Mouse (Mus musculus) CD4-positive, CD25-positive, alpha-beta regulatory T cell, adult 2 months (primary cell): ENCODE data around the gene Actg1.
A peak's percentile ranks its signal among the peaks of the same experiment; 100 is the strongest.
"Not testable (repeated sequence)": the region's sequence is repeated elsewhere in the genome, so short reads cannot be mapped to it uniquely, and the experiment has no call there.

ENCODE experiments used
- DNase-seq: peaks from one replicate; pipeline ENCODE4 v3.0.0-alpha.2; 2012; ENCODE audit warnings: low read depth, low spot score

Gene Actg1

DNA sequence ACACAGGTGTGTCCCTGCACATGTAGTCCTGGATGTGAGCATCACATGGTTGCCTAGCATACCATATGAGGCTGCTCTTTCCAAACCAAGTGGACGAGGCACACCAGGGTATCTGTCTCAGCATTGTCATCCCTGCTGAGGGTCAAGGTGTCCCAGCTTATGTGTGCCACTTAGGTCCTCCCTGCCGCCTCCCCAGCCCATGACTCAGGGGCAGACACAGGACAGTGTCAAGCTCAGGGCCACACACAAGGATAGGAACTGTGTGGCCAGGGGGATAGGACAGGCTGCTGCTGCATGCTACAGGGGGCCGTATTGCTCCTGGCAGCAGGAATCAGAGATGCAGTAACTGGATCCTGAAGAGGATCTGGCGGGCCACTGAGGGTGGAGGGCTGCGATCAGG is 12.4 kb upstream of the Actg1 start:
- DNase-seq, result no peak

DNA sequence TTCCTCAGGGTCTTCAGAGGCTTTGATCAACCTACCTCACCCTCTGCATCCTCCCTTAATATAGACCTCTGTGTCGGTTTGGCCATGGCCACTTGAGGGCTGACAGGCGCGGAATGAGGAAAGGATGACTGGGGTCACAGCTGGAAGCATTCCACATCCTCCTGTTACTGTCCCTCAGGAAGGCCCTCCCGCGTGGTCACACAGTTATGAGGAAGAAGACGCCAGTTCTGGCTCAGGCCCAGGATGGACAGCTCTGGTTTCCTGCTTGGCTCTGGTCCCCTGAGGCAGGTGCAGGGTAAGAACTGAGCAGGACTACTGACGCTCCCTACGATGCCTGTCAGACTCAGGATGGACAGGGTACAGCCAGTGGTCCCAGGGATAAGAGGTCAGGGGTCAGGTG is 11.7 kb upstream of the Actg1 start:
- no peak for DNase-seq

DNA sequence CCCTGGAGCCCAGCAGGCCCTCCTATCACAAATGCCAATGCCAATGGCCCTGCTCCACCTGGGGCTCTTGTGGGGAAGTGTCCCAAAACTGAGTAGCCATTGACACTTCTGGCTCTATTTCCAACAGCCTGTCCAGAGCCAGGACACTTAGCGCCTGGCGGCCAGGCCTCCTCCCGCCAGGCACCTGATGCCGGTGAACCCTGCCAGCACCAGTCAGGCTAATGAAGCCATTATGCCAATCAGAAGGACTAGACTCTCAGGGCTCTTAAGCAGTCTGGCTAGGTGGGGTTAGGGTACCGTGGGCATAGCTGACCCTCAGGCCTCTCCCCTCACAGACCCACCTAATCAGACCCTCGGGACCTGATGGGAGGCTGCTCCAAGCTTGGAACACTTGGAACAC is 11.0 kb upstream of the Actg1 start:
- DNase-seq, result no peak

DNA sequence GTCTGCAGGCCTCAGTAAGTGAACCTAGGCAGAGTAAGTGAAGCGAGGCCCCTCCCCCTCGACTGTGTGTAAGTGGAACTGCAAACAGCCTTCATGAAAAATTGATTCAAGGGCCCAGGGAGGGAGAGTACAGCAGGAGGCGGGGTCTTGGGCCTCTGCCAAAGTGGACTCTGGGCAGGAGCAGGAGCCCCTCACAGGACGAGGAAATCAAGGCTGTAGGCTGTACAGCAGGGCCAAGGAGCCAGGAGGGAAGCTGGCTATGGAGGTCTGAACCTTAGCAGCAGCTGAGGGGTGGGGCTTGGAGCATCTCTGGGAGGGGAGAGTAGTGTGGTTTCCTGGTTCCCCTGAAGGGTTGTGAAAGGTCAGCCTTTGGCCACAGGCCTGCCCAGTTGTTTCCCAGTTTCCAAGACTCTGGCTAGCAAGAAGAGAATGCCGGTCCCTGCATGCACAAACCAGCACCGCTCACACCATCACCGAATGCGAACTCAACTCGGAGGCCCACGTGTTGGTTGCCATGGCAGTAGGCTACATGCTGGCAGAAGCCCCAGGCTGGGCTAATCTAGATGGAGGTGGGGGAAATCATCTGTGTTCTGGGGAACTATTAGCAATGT is 9.6 kb upstream of the Actg1 start:
- DNase-seq, result no peak

DNA sequence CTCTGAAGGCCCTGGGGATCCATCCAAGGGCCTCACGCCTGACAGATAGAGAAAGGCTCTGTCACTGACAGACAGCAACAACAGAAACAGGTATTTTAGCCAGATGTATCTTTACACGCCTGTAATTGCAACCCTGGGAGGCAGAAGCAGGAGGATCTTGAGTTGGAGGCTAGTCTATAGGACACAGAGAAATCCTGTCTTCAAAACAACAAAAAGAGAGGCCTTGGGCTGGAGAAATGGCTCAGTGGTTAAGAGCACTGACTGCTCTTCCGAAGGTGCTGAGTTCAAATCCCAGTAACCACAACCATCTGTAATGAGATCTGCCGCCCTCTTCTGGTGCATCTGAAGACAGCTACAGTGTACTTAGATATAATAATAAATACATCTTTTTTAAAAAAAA is 8.6 kb upstream of the Actg1 start:
- DNase-seq, result no peak

DNA sequence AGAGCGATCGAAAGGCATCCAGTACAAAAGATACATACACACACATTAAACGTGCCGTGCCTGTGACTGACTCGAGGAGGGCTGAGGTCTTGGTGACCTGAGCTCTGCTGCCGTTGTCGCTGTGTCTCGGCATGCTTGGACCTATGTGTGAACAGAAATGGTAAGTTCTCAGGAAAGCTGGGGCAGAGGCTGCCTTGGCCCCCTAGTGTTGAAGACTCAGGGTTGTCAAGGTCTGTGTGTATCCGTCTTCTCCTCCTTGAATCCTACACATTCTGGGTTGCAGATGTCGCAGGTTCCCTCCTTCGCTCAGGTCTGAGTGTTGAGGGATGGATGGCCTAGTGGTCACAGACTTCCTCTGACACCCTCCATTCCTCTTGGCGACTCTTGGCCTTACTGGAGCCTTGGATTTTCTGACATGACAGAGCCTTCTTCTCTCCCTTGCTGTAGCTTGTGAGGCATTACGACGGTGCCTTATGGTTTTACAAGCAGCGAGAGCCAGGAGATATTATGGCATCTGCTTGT is 8.0 kb upstream of the Actg1 start:
- DNase-seq, result no peak

DNA sequence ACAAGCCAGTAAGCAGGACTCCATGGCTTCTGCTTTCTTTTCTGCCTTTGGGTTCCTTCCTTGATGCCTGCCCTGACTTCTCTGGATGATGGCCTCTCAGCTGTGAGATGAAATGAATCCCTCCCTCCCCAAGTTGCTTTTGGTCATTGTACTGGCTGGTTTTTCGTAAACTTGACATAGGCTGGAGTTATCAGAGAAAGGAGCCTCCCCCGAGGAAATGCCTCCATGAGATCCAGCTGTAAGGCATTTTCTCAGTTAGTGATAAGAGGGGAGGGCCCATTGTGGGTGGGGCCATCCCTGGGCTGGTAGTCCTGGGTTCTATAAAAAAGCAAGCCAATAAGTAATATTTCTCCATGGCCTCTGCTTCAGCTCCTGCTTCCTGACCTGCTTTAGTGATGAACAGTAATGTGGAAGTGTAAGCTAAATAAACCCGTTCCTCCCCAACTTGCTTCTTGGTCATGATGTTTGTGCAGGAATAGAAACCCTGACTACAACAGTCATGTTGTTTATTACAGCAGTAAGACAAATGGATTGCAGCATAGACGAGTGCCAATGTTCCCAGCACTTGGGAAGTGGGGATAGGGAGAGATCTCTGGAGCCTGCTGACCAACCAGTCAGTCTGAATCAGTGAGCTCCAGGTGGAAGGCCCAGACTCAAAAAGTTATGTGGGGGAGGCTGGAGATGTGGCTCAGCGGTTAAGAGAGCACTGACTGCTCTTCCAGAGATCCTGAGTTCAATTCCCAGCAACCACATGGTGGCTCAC is 7.1 kb upstream of the Actg1 start:
- DNase-seq, result no peak

DNA sequence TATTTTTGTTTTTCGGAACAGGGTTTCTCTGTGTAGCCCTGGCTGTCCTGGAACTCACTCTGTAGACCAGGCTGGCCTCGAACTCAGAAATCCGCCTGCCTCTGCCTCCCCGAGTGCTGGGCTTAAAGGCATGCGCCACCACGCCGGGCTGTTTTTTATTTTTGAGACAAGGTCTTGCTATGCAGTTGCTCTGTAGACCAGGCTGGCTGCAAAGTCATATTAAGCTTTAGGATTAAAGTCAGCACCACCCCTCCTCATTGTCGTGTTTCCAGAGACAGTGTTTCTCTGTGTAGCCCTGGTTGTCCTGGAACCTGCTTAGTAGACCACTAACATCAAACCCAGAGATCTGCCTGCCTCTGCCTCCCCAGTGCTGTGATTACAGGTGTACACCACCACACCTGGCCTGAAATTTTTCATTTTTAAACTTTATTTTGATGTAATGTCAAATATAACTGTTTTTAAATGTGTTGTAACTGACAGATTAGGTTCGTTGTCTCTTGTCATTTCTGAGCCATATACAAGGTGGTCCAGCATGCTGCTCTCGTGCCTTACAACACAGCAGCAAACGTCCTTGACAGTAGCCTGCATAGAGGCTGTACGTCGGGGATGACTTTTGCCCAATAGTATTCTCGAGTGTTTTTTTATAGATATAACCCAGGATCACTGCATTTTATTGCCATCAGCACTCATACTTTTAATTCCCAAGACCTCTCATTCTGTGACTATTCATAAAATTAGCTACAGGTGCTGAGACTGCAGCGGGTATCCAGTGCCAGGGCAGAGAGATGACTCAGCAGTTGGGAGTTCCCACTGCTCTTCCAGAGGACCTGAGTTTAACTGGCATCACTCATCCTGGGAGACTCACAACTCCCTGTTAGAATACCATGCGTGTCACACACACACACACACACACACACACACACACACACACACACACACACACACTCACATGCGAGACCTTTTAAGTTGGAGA is 6.2 kb upstream of the Actg1 start:
- no peak for DNase-seq

DNA sequence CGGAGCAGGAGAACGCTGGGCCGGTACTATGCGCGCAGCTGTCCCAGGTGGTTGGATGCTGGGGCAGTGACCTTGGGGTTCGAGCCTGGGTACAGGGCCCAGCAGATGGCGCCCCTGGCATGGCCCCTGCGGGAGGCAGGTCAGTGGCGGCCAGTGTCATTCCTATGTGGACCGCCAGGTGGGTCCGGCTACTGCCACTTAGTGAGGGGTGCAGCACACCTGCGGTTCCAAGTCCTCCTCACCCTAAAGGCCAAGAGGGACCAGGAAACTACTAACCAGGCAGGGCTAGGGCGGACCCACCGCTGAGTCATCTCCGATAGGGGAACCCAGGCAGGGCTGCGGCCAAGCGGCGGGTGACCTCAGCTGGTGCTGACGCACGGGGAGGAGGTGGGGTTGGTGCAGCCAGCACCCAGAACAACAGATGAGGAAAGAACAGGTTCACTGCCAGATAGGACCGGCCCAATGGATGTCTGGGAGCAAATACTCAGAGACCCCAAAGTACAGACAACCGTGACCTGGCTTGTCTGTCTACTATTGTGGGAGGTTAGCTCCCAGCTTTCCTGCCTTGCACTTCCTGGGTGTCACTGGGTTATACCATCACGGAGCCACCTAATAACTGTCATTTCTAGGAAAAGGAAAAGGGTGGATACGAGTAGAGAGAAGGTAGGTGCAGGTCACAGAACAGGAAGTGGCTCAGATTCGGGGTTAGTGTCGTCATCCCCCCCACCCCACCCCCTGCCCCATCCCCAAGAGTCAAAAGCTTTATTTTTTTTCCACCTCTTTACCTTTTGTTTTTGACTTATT is 5.4 kb upstream of the Actg1 start:
- peak; percentile 90 for DNase-seq

DNA sequence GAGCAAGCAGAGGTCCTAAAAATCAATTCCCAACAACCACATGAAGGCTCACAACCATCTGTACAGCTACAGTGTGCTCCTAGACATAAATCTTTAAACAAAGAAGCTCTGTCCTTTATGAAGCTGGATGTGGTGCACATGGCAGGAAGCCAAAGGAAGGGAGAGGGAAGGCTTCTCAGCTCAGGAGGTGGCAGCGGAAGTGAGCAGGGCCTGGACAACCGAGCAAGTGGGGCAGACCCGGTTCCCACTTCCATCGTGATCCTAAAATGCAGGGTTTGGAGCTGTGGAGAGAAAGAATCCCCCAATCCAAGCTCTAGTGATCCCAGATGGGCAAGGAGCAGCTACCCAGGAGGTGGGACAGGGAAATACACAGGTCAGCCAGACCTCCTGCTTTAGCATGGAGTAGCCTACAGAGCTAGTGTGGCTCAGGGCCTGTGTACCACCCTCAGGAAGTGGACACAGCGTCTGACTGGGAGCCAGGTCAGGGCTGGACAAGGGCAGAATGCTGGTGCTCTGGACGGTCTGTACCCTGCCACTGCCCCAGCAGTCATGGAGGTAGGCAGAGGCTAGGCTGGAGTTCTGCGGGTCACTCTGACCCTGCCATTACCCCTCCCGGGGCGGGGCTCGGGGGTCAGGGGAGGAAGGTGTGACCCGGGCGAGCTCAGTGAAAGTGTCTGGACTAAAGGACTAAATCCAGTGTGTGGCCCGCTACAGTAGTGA is 4.4 kb upstream of the Actg1 start:
- no peak for DNase-seq

DNA sequence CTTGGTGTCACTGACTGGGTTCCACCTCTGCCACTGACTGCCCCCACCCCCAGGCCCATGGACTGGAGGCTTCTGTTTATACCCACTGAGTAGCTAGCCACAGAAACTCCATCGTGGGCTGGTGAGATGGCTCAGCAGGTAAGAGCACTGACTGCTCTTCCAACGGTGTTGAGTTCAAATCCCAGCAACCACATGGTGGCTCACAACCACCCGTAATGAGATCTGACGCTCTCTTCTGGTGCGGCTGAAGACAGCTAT is 3.7 kb upstream of the Actg1 start:
- DNase-seq, result not testable (repeated sequence)

DNA sequence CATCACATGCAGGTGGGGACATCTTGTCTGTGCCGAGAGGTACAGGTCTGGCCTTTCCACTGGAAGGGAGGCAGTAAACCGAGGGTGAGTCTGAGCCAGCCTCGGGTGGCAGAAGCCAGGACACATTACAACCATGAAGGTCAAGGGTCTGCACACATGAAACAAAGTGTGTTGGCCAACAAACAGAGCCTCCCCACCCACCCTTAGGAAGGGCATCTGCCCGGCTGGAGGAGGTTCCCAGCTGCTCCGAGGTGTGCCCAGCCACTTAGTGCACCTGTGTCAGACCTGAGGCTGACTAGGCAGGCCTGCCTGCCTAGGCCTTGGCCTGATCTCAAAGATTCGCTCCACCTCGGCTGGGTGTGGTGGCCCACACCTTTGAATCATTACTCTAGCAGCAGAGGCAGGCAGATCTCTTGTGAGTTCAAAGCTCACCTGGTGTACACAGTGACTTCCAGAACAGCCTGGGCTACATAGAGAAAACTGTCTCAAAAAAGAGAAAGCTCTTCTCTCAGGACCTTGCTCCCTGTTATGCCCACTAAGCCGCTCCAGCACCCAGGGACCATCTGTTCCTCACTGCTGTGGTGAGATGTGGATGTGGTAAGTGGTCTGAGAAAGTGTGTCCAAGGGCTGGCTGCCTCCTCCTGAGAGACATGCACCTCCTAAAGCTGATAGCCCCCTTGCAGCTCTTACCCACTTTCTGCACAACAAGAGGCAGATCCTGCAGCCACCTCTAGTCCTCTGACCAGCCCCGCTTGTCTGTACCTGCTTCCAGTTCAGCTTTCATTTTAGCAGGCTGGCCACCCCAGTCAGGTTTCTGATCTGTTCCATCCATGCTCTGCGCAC is 3.1 kb upstream of the Actg1 start:
- DNase-seq, result no peak

DNA sequence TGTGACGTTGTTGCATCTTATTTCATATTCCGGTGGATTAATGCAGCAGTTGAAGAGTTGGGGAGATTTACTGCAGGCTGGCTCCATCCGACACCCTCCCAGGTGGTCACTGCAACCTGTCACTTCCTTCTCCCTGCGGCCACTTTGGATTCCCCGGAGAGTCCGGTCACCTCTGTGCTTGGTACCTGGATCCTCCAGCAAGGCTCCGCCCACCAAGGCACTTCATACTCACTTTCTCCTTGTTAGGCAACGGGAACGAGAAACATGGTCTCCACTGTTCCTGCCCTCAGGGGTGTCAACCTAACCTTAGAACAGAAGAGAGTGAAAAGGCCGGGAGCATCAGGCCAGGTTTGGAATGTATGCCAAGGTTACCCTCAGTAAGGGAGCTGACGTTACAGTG is 2.4 kb upstream of the Actg1 start:
- no peak for DNase-seq

DNA sequence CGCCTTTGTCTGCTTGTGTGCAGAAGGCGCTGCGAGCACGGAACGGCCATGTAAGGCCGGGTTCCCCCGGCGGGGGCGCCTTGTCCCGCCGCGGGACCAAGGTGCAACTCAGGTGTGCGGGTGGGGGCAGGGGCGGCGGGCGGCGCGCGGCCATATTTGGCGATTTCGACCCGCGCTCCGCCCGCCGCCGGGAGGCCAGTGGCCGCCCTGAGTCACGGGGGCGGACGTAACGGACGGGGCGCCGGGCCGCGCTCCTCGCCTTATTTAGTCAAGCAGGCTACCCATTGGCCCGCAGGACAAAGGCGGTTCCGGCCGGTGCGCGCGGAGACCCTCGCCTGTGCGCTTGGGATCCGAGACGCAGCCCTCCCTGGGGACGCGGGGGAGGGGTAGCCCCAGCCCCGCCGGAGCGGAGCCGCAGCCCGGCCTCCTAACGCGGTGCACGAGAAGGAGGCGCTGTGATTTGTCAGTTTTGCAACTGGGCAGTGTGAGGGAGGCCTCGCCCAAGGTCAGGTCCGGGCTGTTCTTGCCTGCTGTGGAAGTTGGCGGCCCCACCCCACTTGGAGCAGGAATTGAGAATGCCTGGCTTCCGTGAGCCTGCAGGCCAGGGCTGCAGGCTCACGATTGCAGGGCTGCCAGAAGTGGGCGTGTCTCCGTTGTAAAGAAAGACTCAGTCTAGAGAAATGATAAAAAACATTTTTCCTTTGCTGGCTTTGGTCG is 1.8 kb upstream of the Actg1 start:
- DNase-seq, result peak; percentile 86

DNA sequence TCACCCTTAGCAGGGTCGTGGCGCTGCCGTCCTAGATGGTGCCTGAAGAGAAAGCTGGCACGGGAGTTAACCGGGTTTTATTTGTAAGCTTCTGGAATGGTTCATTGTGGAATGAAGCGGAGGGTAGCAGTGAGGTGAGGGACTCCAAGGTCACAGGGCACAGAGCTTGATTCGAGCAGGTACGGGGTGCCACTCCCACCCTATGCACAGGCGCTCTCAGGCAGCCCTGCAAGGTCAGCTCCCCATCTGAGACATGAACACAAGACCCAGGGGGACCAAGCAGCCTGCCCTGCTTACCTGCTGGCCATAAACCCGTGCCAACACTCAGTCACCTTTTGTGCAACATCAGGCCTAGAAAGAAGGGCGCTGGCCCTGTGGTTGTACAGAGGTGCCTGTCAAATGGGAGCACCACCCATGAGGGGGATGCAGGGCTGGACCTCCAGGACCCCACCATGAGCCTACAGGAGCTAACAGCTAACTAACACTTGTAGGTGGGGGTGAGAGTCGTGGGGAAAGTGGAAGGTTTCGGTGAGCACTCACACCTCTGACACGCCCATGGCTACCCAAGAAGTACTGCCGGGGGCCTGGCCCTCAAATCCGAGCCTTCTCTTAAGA is 1.1 kb upstream of the Actg1 start:
- DNase-seq, result peak; percentile 60

DNA sequence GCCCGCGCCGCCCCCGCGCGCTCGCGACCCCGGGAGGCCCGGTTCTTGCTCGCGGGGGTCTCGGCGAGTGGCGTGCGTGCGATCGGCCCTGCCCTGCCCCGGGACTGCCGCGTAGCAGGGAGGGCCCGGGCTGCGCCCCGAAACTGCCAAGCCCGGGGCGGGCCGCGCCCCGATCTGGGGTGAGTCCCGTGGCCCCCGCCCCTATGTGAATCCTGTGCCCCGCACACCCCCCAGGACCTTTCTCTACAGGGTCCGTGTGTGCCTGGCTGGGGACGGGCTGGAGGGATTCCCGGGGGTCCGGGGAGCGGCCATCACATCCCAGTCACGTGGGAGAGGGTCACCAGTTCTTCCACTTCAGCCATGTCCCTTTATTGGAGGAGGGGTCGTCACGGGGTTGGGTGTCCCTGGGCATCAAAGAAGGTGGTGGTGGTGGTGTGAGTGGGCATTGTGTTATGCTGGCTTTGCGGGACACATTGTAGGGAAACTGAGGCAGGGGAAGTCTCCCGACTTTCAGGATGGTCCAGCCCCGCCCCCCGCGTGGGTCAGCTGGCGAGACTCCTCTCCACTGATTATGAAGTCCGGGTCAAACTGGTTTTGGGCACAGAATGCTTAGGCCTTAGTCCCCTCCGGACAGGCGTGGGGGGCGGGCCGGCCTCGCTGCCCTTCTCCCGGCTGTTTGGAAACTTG is 485 bp upstream of the Actg1 start:
- no peak for DNase-seq

DNA sequence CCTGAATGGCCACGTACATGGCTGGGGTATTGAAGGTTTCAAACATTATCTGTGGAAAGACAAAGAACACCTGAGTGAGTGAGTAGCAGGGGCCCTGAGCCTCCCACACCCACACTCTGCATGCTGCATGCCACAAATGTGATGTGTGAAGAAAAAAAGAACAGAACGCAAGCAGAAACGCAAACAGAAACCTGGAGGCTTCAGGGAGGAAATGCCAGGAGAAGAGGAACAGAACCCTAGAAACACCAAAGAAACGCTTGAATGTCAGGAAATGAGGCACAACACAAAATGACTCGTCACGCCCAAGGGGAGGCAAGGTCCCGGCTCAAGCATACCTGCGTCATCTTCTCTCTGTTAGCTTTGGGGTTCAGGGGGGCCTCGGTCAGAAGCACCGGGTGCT is 1.0 kb downstream of the Actg1 start:
- peak; percentile 65 for DNase-seq

DNA sequence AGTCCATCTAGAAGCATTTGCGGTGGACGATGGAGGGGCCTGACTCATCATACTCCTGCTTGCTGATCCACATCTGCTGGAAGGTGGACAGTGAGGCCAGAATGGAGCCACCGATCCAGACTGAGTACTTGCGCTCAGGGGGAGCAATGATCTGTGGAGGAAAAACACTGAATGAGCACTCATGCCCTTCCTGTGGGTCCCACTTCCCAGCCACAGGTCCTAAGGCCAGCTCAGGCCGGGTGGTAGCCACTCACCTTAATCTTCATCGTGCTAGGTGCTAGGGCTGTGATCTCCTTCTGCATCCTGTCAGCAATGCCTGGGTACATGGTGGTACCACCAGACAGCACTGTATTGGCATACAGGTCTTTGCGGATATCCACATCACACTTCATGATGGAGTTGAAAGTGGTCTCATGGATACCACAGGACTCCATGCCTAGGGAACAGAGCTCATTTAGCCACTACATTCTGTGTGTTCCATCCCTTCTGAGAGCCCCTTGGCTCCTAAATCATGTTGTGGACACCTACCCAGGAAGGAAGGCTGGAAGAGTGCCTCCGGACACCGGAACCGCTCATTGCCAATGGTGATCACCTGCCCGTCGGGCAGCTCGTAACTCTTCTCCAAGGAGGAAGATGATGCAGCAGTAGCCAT is 1.8 kb downstream of the Actg1 start:
- not testable (repeated sequence) for DNase-seq
